Mouse (Mus musculus) gastrocnemius, adult 18-20 months (tissue): ENCODE results near the gene Mroh3. TPM values are rescaled to one million over a fixed set of nuclear protein-coding genes. Genes with fewer than 3 reads are reported as not detected.
A peak's percentile ranks its signal among the peaks of the same experiment; 100 is the strongest.

Experiments
- DNase-seq: peaks from one replicate; pipeline ENCODE4 v3.0.0; 2021; ENCODE audit warnings: low spot score
- total RNA-seq, 2 experiments: library from RNA; stranded (reverse); gene quantifications; 2 replicates each; pipeline ENCODE4 v1.2.3; 2021

The Mroh3 gene
- total RNA-seq, 2 experiments from 2014 or later: not detected

DNA sequence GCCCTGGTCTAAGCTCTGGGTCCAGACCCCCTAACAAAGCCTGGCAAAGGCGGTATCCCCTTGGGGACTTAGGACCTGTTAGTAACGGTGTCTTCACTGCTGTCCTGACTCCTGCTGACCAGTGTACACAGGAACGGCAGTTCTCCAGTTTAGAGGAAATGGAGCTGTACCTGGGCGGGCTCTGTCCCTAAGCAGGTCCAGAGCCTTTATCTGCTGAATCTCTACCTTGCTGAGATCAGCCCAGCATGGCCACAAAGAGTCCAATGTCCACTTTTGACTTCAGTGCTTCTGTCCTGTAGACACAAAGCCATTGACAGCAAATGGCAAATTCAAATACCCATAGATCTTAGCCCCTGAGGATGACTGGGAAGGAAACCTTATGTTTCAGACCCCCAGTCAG, 55.7 kb downstream of the Mroh3 start:
- no peak for DNase-seq

GRCm38 (mm10) chr1:136156304-136156703, 56.3 kb downstream of the Mroh3 start:
- DNase-seq: no peak

DNA sequence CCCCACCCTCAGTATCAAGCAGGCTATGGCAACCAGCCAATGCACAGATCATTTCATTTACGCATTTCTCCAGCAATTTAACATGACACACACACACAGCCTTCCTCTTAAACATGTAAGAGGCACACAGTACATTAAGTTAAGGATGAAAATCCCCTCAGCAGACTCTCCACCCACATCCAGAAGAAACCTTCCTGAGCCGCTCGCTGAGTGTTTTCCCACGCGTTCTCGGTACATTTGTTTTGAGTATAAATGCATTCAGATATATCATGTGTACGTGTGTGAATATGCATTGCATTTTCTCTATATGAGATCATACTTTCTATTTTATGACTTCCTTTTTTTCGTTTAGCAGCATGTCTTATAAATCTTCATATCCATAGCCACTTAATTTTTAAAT, 61.3 kb downstream of the Mroh3 start:
- no peak for DNase-seq

- no peak for DNase-seq
Observed at GRCm38 (mm10) chr1:136149702-136150101, 62.9 kb downstream of the Mroh3 start.

DNA sequence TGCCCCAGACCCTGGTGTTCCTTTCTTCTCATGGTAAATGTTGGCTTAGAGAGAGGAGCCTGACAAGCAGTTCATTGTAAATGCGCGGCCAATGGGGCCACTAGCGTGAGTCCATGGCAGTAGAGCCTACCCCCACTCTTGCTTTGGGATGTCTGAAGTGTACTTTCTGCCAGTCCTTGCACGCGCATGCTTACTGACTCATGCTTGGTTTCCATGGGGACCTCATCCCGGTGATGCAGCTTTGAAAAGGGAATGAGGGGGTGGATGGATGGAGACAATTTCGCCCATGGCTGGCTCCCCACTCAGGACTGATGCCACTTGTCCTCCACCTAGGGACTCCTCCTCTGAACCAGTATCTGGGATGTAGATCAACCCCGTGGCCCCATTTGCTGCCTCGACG, 69.1 kb downstream of the Mroh3 start:
- no peak for DNase-seq

GRCm38 (mm10) chr1:136142336-136142735, 70.3 kb downstream of the Mroh3 start:
- DNase-seq: no peak

GRCm38 (mm10) chr1:136141176-136141950, 71.3 kb downstream of the Mroh3 start:
- no peak for DNase-seq

DNA sequence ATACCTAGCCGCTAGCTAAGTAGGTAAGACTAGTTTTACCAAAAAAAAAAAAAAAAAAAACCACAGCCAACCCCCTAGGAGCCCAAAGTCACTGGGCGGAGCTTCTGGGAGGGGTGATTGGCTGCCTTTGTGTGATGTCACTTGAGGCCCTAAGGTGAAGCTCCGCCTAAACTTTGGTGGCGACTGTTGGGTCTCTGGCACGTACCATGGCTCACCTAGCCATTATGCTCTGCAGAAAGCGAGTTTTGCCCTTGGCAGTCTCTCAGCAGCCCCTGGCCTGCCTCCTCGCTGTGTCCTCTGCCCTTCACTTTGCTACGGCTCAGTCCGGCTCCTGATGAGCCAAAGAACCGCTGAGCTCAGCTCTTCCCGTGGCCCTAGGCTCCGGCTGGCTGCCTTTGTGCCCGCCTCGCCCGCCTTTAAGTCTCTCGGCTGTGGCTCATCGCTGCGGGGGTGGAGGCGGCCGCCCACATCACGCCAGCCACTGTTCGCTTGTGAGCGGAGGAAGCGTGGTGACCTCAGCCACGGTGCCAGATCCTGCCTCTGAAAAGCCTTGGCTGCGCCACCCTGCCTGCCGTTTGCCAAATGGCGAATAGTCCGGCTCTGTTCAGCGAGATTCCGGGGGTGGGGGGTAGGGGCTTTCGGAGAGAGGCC, 72.5 kb downstream of the Mroh3 start:
- peak; percentile 62 for DNase-seq

GRCm38 (mm10) chr1:136138191-136138830, 74.3 kb downstream of the Mroh3 start:
- no peak for DNase-seq

GRCm38 (mm10) chr1:136137575-136137974, 75.1 kb downstream of the Mroh3 start:
- no peak for DNase-seq

DNA sequence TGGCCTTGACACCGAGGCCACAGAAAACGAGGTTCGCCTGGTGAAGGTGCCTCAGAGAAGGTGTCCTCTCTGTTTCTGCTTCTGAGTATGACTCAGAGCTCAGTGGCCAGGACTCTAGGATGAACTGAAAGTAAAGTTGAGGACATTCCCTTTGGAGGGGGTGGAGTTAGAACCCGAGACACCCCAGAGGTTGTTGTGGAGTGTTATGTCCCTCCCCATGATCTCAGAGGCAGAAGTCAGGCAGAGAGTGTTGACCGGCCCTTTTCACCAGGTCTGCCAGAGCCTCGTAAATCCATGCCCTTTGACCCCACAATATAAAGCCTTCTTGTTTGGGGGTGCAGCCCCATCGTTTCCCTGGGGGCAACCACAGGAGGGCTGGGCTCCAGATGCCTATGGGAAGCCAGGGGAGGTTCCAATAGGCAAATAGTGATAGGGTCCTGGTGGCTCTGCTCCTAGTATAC, 75.5 kb downstream of the Mroh3 start:
- no peak for DNase-seq

DNA sequence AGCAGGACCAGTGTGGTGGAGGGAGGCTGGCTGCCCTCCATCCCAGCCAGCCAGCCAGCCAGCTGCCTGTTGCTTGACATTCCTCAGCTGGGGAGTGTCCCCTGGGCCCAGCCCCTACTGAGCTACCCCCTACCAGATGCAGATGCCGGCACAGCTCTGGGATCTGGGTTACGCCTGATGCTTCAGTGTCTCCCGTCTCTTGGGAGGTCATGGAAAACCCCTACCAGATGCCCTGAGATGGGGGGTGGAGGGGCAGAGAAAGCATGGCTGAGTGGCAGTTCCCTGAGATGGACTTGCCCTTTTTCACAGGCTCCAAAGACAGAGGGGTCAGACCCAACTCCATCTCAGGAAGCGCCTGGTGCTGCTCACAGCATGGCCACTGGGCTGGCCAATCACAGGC, 76.1 kb downstream of the Mroh3 start:
- no peak for DNase-seq

DNA sequence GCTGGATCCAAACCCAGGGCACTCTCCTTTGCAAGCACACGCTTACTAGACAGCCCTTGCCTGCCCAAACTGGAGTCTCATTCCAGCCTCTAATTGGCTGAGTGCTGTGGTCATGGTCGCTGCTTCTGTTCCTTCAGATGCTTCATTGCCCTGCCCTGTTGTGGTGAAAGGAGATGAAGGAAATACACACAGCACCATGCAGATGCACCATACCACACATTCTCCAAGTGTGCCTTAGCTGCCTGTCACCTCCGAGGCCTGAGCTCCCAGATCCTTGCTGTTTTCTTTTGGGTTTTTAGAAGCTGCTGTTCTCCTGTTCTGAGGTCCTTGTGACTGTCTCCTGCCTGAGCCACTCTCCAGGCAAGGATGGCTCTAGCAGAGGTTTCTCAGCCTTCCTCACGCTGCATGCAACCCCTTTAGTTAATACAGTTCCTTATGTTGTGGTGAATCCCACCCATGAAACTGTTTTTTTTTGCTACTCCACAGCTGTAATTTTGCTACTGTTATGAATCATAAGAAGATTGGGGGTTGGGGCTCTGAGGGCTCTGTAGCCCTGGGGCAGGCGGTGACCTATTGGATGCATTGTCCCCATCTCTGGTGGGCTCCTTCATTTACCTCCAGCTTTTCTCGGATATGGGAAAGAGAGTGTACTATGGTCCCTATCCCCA, 76.7 kb downstream of the Mroh3 start:
- no peak for DNase-seq

DNA sequence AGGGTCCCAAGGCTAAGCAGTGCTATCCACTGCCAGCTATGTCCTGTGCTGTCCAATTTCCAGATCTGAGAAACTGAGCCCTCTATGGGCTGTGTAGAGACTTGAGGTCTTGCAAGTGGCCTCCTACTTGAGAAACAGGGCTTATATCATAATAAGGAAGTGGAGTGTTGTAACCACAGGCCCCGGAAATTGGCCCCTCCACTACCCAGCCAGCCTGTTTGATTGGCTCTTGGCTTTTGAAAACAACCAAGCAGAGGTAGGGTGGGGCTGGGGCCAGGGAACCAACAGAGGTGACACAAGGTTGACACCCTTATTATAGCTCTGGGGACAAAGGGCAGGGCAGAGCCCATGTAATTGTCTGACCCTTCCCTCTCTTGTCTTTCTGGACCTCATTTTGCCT, 77.6 kb downstream of the Mroh3 start:
- DNase-seq: no peak

GRCm38 (mm10) chr1:136134547-136134946, 78.1 kb downstream of the Mroh3 start:
- no peak for DNase-seq

GRCm38 (mm10) chr1:136133570-136134240, 78.9 kb downstream of the Mroh3 start:
- no peak for DNase-seq

DNA sequence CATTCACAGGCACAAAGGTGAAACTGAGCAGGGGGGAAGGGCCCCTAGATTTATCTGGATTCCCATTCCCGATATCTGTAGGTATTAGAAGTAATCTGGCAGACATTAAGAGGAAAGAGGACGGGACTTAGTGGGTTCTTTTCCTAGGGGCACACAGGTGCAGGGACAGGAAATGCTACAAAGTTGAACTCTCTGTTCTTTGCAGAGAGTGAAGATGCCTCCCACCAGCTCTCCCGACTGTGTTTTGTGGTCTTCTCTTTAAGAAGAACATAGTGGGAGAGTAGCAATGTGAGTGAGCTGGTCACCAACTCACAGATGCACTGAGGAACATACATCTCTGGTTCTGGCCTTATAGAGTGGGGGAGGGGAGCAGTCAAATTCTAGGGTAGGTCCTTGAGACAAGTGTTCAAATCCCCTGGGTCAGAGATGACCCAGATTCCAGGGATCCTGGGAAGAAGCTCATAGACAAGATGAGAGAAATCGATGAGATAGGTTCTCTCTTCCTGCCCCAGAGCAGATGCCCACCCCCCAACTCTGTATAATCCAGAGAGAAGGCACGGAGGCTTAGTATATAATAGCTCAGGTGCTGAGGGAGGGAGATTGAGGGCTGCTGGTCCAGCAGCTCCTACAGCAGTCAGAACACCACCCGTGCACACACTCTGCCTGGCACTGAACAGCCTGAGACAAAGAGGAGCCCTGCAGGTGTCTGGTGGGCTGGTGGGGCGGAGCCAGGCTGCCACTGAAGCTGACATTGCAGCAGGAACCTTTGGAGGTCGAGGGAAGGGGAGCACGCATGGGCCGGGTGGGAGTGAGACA, 80.0 kb downstream of the Mroh3 start:
- no peak for DNase-seq
